Mouse (Mus musculus): ENCODE measurements at regions not wholly inside any gene's neighbourhood (a gene's known extent, or its start where the extent isn't known, plus 50 kb on each side); places are given as distances from the start of the nearest gene placed in this dataset.

DNA sequence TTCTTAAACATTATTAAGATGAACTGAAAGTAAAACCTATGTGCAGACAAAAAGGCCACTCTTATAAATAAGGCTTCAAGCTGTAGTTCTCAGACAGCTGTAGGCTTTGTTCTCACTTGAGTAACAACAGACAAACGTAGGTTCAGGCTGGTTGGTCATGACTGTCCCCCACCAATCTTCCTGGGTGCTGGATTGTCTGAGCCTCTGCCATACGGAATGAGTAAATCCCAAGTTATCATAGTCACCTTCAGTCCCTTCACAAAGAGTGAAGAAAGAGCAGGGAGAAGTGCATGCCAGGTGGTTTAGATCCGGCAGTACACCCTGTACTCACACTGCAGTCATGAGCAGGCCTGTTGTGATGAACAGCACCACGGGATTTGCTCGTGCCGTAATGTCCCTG lies 69.0 kb upstream of the Fndc3a start:
- no peak for ATAC-seq

DNA sequence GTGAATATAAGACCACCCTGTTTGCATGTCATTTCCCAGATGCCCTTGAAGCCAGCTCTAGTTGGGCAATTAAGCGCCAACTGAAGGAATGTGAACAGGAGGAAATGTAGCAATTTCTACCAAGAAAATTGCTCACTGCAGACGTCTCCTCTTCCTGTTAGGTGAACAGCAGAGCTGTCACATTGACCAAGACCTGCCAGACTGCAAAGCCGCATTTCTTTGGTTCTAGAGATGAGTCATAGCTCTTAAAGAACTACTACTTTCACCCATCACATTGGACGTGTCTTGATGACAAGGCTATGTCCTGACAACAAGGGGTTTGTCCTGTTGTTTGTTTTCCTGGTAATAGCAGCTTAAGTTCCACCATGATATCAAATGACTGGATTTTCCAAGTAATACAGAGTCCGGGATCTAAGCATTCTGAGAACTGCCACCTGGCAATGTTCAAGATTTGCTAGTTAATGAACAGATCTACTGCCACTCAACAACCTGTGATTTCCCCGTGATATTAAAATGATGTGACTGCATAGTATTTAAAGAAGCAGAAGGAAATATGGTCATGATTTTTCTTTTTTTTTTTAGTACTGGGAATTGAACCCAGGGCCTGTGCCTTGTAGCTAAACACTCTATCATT lies 68.2 kb upstream of the Fndc3a start:
- ATAC-seq, result peak; percentile 77

DNA sequence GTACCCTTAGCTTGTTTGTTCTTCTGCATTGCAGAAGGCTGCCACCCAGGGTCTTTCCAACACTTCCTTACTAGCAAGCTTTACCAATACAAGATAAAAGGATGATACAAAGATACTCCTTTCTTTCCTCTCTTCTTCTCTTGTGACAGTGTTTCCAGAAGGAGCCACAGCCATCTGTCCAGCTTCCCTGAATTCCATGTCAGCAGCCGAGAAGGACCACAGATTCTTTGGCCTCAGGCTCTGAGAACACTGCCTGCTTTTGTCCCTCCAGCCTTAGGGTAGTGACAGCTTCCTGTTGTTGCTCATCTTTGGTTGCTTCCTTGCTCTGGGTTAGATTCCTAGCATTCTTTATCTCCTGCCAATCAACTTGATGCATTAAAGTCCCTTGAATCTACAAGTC lies 60.4 kb upstream of the Fndc3a start:
- ATAC-seq, result no peak

DNA sequence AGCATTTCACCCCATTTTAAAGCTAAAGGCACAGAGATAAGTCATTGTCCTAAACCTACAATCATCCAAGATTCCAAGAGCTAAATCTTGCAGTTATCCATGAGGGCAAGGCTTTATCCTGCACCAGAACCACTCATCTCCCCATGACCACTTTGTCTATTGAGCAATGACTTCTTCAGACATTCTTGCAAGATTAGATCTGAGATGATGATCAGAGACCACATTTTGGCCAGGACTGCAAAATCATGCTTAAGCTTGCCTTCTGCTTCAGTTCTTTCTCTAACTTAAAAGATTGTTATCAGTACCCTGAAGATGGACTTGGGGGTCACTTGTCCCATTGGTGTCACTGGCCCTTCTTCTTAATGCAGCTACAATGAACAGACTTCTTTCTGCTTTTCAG lies 50.3 kb upstream of the Fndc3a start:
- ATAC-seq, result no peak

Data from inflammation-experienced regulatory T-cells, adult 6 months (primary cell).